Mouse (Mus musculus) liver, embryonic 14.5 days (tissue): ENCODE data around the gene Mef2a. TPM values are rescaled to one million over a fixed set of nuclear protein-coding genes. Genes with fewer than 3 reads are reported as not detected.

Source experiments
- ATAC-seq: fragments of 200-750 bp; cut with Nextera tagmentation; 2 replicates; pipeline ENCODE4 v1.8.0; 2017; ENCODE audit warnings: moderate number of reproducible peaks, mild to moderate bottlenecking, moderate library complexity; ENCODE audit not compliant: insufficient read depth
- DNase-seq, 3 experiments: peaks; one replicate each; pipeline ENCODE4 v3.0.0-alpha.2; 2012 to 2013; ENCODE audit warnings: low read depth in 3 of 3, low spot score in 3 of 3
- H3K27ac ChIP-seq: fragments of 300-500 bp; sonication (generic); 2 replicates; pipeline ENCODE4 v1.5.1; 2014; ENCODE audit warnings: moderate library complexity, mild to moderate bottlenecking, control low read depth, inconsistent platforms
- H3K27me3 ChIP-seq: fragments of 300-500 bp; sonication (generic); 2 replicates; pipeline ENCODE4 v1.6.1; 2014; ENCODE audit warnings: mild to moderate bottlenecking, low read length, moderate library complexity; ENCODE audit not compliant: control insufficient read depth, insufficient read depth
- H3K36me3 ChIP-seq: fragments of 300-500 bp; sonication (generic); replicated peaks from 2 replicates; pipeline ENCODE4 v1.6.1; 2014; ENCODE audit warnings: low read depth; ENCODE audit not compliant: control insufficient read depth, insufficient read depth
- H3K4me1 ChIP-seq, 2 experiments: fragments of 200-500 bp in 1 of 2; fragments of 300-500 bp in 1 of 2; sonication (generic) in 1 of 2; replicated peaks; 2 replicates each; pipeline ENCODE4 v1.6.1; 2012 to 2014; ENCODE audit warnings: antibody characterized with exemption in 1 of 2, inconsistent platforms in 1 of 2, low read length in 1 of 2; ENCODE audit not compliant: control insufficient read depth in 2 of 2, insufficient read depth in 2 of 2
- H3K4me2 ChIP-seq: fragments of 300-500 bp; sonication (generic); 2 replicates; pipeline ENCODE4 v1.6.1; 2014; ENCODE audit warnings: low read depth, mild to moderate bottlenecking, control low read depth, moderate library complexity
- H3K4me3 ChIP-seq, 2 experiments: fragments of 200-500 bp in 1 of 2; fragments of 300-500 bp in 1 of 2; sonication (generic) in 1 of 2; 2 replicates each; pipeline ENCODE4 v1.5.1; 2012 to 2014; ENCODE audit warnings: low read depth in 2 of 2, low read length in 2 of 2, mild to moderate bottlenecking in 2 of 2, control low read depth in 1 of 2, inconsistent platforms in 1 of 2, moderate library complexity in 1 of 2; ENCODE audit not compliant: insufficient read depth in 1 of 2
- H3K9ac ChIP-seq: fragments of 300-500 bp; sonication (generic); replicated peaks from 2 replicates; pipeline ENCODE4 v1.6.1; 2014; ENCODE audit warnings: mild to moderate bottlenecking, control low read depth, moderate library complexity
- H3K9me3 ChIP-seq: fragments of 300-500 bp; sonication (generic); 2 replicates; pipeline ENCODE4 v1.6.1; 2016; ENCODE audit warnings: low read length, mixed read lengths; ENCODE audit not compliant: control insufficient read depth
- CTCF ChIP-seq: IDR thresholded peaks from 2 replicates; pipeline ENCODE4 v1.5.1; 2016; ENCODE audit warnings: antibody characterized with exemption, low read depth, control low read depth
- EP300 ChIP-seq: IDR thresholded peaks from 2 replicates; pipeline ENCODE4 v1.6.1; 2016; ENCODE audit warnings: antibody characterized with exemption, low read depth
- WGBS: fragments of 180-500 bp; shearing (Covaris S2); extraction: QIAGEN DNeasy Blood & Tissue Kit; methylation state at CpG from one replicate; pipeline ENCODE4 v1.1.7; 2014; ENCODE audit not compliant: insufficient replicate concordance; 5-methylcytosine and 5-hydroxymethylcytosine counted together
- polyA plus RNA-seq, 2 experiments: library from polyadenylated mRNA; depleted of rRNA in 1 of 2; stranded (reverse) in 1 of 2; unstranded in 1 of 2; fragments of >200 nt; fragmentation: Nextera tagmentation in 1 of 2; extraction: Ambion mirVana in 1 of 2; gene quantifications; 2 replicates each; pipeline versions ENCODE4 v1.2.1 to v1.2.3; 2012 to 2014

Gene Mef2a
- polyA plus RNA-seq, 2 experiments, result 5.2 to 8.6 TPM

DNA sequence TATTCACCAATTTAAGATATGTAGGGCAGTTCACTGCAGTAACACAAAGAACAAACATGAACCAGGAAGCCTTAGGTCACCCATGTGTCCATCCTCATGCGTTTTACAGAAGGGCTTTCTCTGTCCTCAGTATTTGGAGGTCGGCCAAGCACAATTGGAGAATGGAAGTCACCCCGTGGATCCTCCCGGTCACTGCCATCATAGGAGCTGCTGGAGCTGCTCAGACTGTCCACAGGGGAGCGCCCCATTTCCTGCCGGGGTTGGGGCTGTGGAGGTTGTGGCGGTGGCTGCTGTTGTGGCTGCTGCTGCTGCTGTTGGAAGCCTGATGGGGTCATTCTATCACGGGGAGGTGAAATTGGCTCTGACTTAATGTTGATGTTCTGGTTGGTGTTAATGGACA, 137.9 kb downstream of the Mef2a start:
- WGBS, result 77% methylated on average over 8 of the region's 8 CpGs
- DNase-seq (no peak), ATAC-seq (no peak)
- TF ChIP-seq CTCF (no peak), EP300 (no peak)
- Histone ChIP-seq H3K4me1 (no peaks in the 10 kb centered on the region), H3K4me2 (no peak overlapping the region), H3K9me3 (no peaks in the 10 kb centered on the region), H3K4me3 (no peak overlapping the region), H3K36me3 (peaks cover 2% of the 10 kb centered on the region), H3K9ac (no peak overlapping the region), H3K27ac (no peak overlapping the region), H3K27me3 (no peaks in the 10 kb centered on the region)

DNA sequence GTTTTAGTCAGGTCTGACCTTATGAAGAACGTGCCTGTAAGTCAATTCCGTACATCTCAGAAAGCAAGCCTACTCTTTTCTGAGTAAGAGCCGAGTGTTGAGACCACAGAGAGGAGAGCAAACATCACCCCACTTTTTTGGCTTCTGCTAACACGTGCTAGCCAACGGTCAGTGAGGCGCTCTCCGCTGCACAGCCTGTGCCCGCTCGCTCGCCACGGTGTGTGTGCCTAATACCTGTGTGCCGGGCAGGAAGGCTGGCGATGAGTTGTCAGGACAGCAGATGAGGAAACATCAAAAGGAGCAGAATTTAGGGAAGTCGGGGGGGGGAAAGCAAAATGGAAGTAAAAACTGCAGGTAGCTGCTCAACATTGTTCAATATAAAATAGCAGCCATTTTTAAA, 140.2 kb downstream of the Mef2a start:
- 83% methylated on average over 14 of the region's 14 CpGs for WGBS
- Histone ChIP-seq H3K27ac (no peak overlapping the region), H3K9me3 (no peaks in the 10 kb centered on the region), H3K4me2 (no peak overlapping the region), H3K27me3 (no peaks in the 10 kb centered on the region), H3K4me3 (no peak overlapping the region), H3K4me1 (no peaks in the 10 kb centered on the region), H3K9ac (no peak overlapping the region), H3K36me3 (no peaks in the 10 kb centered on the region; the same call in none of the 2 replicates)
- TF ChIP-seq CTCF (no peak), EP300 (no peak)
- no peak for ATAC-seq
- no peak for DNase-seq

DNA sequence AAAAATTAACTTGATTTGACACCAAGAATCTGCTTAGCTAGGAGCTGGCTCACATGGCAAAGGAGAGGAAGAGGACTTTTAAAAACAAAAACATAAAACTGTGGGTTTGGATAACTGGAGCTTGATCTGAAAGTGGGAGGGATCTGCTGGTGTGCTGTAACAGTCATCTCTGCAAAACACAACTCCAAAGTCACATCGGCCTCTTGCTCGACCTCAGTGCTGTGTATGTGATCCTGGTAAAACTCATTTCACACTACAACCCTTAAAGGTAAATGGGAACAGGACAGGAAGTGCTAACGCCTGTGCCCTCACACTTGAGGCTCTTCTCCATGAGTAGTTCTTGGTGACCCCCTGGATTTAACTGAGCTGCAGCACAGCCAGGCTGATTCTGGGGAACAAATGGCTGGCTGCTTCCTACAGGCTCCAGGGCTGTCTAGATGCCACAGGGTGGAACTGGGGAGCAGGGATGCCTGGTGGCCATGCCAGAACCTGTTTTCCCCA, 142.0 kb downstream of the Mef2a start:
- 67% methylated on average over 3 of the region's 3 CpGs for WGBS
- DNase-seq (no peak), ATAC-seq (no peak)
- Histone ChIP-seq H3K36me3 (no peaks in the 10 kb centered on the region; the same call in none of the 2 replicates), H3K4me1 (no peaks in the 10 kb centered on the region), H3K4me2 (no peak overlapping the region), H3K27ac (no peak overlapping the region), H3K9ac (no peak overlapping the region), H3K9me3 (no peaks in the 10 kb centered on the region), H3K27me3 (no peaks in the 10 kb centered on the region), H3K4me3 (no peak overlapping the region)
- no peak for TF ChIP-seq EP300
- TF ChIP-seq CTCF, result no peak

DNA sequence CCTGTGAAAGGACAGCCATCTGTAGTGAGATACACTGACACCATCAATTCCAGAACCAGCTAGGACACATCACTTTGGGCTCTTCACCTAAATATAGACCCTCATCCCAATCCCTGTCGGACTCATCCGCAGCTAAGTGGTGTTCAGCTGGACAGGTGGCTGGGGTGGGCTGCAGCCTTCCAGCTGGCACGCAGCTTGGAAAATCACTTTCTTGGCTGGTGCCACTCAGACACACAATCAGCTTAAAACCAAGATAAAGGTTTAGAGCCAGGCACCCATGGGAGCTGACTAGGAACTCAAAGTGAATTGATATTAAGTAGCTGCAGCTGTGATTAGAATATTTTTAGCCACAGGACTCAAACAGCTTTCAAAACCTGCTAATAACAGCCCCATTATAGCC, 142.4 kb downstream of the Mef2a start:
- no peak overlapping the region for H3K27ac ChIP-seq
- no peaks in the 10 kb centered on the region; the same call in none of the 2 replicates for H3K36me3 ChIP-seq
- ATAC-seq (no peak), DNase-seq (no peak)
- no peaks in the 10 kb centered on the region for H3K9me3 ChIP-seq
- H3K4me1 ChIP-seq, result no peaks in the 10 kb centered on the region
- H3K4me2 ChIP-seq, result no peak overlapping the region
- H3K9ac ChIP-seq, result no peak overlapping the region
- no peaks in the 10 kb centered on the region for H3K27me3 ChIP-seq
- TF ChIP-seq CTCF, result no peak
- no peak for TF ChIP-seq EP300
- H3K4me3 ChIP-seq, result no peak overlapping the region
- WGBS, result 74% methylated on average over 3 of the region's 3 CpGs

DNA sequence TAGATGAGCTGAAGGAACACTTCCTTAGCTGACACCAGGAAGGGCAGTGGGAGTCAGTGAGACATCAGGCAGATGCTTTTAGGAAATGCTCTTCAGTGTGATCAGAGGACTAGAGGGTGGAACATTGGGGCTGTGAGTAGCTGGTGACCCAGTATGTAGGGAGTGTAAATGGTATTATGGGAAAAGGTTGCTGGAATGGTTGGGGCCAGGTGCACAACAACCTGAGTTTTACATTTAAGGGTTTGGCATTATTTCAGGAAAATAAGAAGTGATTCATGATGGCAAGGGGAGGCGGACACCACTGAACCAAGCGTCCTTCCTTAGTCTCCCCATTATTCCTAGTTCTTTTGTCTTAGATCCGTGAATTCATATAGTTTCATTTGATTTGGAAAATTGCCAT, 143.0 kb downstream of the Mef2a start:
- no peak for ATAC-seq
- Histone ChIP-seq H3K9me3 (no peaks in the 10 kb centered on the region), H3K36me3 (no peaks in the 10 kb centered on the region; the same call in 1 of the 2 replicates), H3K27ac (no peak overlapping the region), H3K9ac (no peak overlapping the region), H3K4me3 (no peak overlapping the region), H3K27me3 (no peaks in the 10 kb centered on the region), H3K4me1 (no peaks in the 10 kb centered on the region), H3K4me2 (no peak overlapping the region)
- no peak for DNase-seq
- TF ChIP-seq EP300 (no peak), CTCF (no peak)
- 78% methylated on average over 3 of the region's 3 CpGs for WGBS
